Mouse (Mus musculus) midbrain, embryonic 11.5 days (tissue): ENCODE data around the gene Sgip1. TPM values are rescaled to one million over a fixed set of nuclear protein-coding genes. Genes with fewer than 3 reads are reported as not detected.

Source experiments
- ATAC-seq: fragments of 200-750 bp; cut with Nextera tagmentation; 2 replicates; pipeline ENCODE4 v1.8.0; 2017; ENCODE audit warnings: moderate TSS enrichment, moderate library complexity; ENCODE audit not compliant: low FRiP score
- DNase-seq: peaks from one replicate; pipeline ENCODE4 v3.0.0; 2015; ENCODE audit warnings: low spot score; ENCODE audit errors: missing footprints
- H3K27ac ChIP-seq: fragments of 300-500 bp; sonication (generic); 2 replicates; pipeline ENCODE4 v1.5.1; 2014; ENCODE audit warnings: low read depth, low read length
- H3K27me3 ChIP-seq: fragments of 300-500 bp; sonication (generic); 2 replicates; pipeline ENCODE4 v1.6.1; 2014; ENCODE audit warnings: mild to moderate bottlenecking, low read length, moderate library complexity, mixed read lengths; ENCODE audit not compliant: control insufficient read depth, insufficient read depth
- H3K36me3 ChIP-seq: fragments of 300-500 bp; sonication (generic); 2 replicates; pipeline ENCODE4 v1.6.1; 2014; ENCODE audit warnings: mild to moderate bottlenecking, low read length, moderate library complexity, mixed read lengths; ENCODE audit not compliant: control insufficient read depth, insufficient read depth
- H3K4me1 ChIP-seq: fragments of 300-500 bp; sonication (generic); 2 replicates; pipeline ENCODE4 v1.6.1; 2014; ENCODE audit warnings: low read length; ENCODE audit not compliant: control insufficient read depth, insufficient read depth
- H3K4me2 ChIP-seq: fragments of 300-500 bp; sonication (generic); 2 replicates; pipeline ENCODE4 v1.6.1; 2014; ENCODE audit warnings: mild to moderate bottlenecking, moderate library complexity
- H3K4me3 ChIP-seq: fragments of 300-500 bp; sonication (generic); 2 replicates; pipeline ENCODE4 v1.5.1; 2014; ENCODE audit warnings: low read depth, low read length
- H3K9ac ChIP-seq: fragments of 300-500 bp; sonication (generic); 2 replicates; pipeline ENCODE4 v1.6.1; 2014; ENCODE audit warnings: low read length
- H3K9me3 ChIP-seq: fragments of 300-500 bp; sonication (generic); 2 replicates; pipeline ENCODE4 v1.6.1; 2016; ENCODE audit warnings: low read length; ENCODE audit not compliant: control insufficient read depth
- WGBS: fragments of 180-500 bp; shearing (Covaris S2); extraction: QIAGEN DNeasy Blood & Tissue Kit; methylation state at CpG from one replicate; pipeline ENCODE4 v1.1.7; 2014; 5-methylcytosine and 5-hydroxymethylcytosine counted together
- polyA plus RNA-seq: library from polyadenylated mRNA; unstranded; fragments of >200 nt; fragmentation: Nextera tagmentation; extraction: Ambion mirVana; gene quantifications from 2 replicates; pipeline ENCODE4 v1.2.1, GENCODE M21; 2014

Gene Sgip1
- polyA plus RNA-seq, 1 experiment from 2014 or later = 14.4 TPM

- no peaks in the 10 kb centered on the region for H3K36me3 ChIP-seq
- ATAC-seq (no peak), DNase-seq (no peak)
- H3K4me2 ChIP-seq = no peak overlapping the region
- H3K27me3 ChIP-seq = no peaks in the 10 kb centered on the region
- H3K4me3 ChIP-seq = no peak overlapping the region
- no peak overlapping the region for H3K27ac ChIP-seq
- H3K9ac ChIP-seq = no peak overlapping the region
- H3K9me3 ChIP-seq = no peaks in the 10 kb centered on the region
- no peaks in the 10 kb centered on the region for H3K4me1 ChIP-seq
- 87% methylated on average over 3 of the region's 3 CpGs for WGBS
Measured at GRCm38 (mm10) chr4:102730976-102731375, 10.1 kb upstream of the Sgip1 start.

- H3K27me3 ChIP-seq = no peaks in the 10 kb centered on the region
- no peak overlapping the region for H3K4me3 ChIP-seq
- 52% methylated on average over 9 of the region's 9 CpGs for WGBS
- no peak overlapping the region for H3K4me2 ChIP-seq
- no peaks in the 10 kb centered on the region for H3K4me1 ChIP-seq
- H3K27ac ChIP-seq = no peak overlapping the region
- ATAC-seq = peak; percentile 61; the same call in 1 of the 2 replicates
- no peaks in the 10 kb centered on the region for H3K9me3 ChIP-seq
- H3K36me3 ChIP-seq = no peaks in the 10 kb centered on the region
- DNase-seq = peak; percentile 85
- H3K9ac ChIP-seq = no peak overlapping the region
Measured at GRCm38 (mm10) chr4:102734022-102734657, 7.0 kb upstream of the Sgip1 start.

DNA sequence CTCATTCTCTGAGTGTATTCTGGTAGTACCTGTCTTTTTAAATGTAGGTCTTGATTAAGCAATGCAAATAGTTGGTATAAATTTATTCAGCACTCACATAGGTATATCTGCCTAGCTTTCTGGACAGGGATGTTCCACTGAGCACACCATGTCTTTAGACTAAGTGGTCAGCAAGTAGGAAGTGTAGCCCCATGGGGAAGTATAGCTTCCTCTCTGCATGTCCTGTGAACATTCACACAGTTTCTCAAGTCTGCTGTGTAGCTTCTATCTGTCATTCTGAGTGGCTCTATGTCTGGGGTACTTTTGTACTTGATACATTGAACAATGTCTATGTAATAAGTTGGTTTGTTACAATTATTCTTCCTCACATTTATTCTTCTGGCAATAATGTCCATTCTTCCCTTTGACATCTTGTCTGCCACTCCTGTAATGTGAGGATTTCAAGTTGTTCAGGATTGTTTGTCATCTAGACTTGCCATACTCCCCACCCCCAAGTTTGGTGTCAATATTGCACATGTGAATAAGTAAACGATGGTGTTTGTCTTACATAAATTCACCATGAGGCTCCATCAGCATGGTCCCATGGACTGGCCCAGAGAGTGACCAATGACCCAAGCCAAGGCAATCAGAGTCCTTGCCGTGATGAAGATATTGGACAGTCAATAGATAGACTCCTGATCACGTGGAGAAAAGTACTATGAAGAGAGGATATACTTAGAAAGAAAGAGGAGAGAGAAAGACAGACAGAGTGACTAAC lies 12.4 kb downstream of the Sgip1 start:
- Histone ChIP-seq H3K4me2 (no peak overlapping the region), H3K4me3 (no peak overlapping the region), H3K27me3 (no peaks in the 10 kb centered on the region), H3K9me3 (no peaks in the 10 kb centered on the region), H3K36me3 (no peaks in the 10 kb centered on the region), H3K9ac (no peak overlapping the region), H3K4me1 (no peaks in the 10 kb centered on the region), H3K27ac (no peak overlapping the region)
- ATAC-seq (no peak), DNase-seq (no peak)
- 74% methylated on average over 3 of the region's 3 CpGs for WGBS

GRCm38 (mm10) chr4:102759095-102759890 lies 18.2 kb downstream of the Sgip1 start:
- H3K9me3 ChIP-seq = no peaks in the 10 kb centered on the region
- H3K9ac ChIP-seq = peak overlapping the region; percentile 70
- no peaks in the 10 kb centered on the region for H3K27me3 ChIP-seq
- DNase-seq (peak; percentile 96), ATAC-seq (peak; percentile 74)
- peak overlapping the region; percentile 81 for H3K4me2 ChIP-seq
- H3K4me1 ChIP-seq = no peaks in the 10 kb centered on the region
- no peaks in the 10 kb centered on the region for H3K36me3 ChIP-seq
- H3K4me3 ChIP-seq = peak overlapping the region; percentile 49
- H3K27ac ChIP-seq = peak overlapping the region; percentile 63
- under 1% methylated on average over 41 of the region's 41 CpGs for WGBS

GRCm38 (mm10) chr4:102760042-102760821 lies 19.1 kb downstream of the Sgip1 start:
- no peaks in the 10 kb centered on the region for H3K9me3 ChIP-seq
- no peaks in the 10 kb centered on the region for H3K36me3 ChIP-seq
- 1% methylated on average over 25 of the region's 25 CpGs for WGBS
- H3K4me3 ChIP-seq = peak overlapping the region; percentile 49
- DNase-seq = peak; percentile 97
- no peaks in the 10 kb centered on the region for H3K4me1 ChIP-seq
- H3K27ac ChIP-seq = peak overlapping the region; percentile 63
- peak; percentile 98 for ATAC-seq
- no peaks in the 10 kb centered on the region for H3K27me3 ChIP-seq
- peak overlapping the region; percentile 81 for H3K4me2 ChIP-seq
- peak overlapping the region; percentile 70 for H3K9ac ChIP-seq

DNA sequence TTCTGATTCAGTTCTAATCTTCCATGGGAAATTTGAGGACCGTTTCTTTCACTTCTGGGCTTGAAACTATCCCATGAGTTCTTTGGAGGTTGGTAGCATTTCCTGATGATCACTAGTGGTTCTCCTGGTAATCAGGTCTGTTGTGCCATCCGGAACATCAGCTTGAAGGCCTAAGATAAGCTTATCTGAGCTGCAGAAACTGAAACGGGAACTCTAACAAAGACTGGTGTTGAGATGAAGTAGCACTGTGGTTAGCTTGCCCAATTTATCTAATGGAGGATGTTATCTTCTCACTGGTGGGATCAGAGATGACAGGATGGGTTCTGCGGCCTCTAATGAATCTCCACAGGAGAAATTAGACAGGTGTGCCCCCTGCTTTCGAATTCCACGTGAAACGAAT lies 21.0 kb downstream of the Sgip1 start:
- 86% methylated on average over 7 of the region's 7 CpGs for WGBS
- H3K9ac ChIP-seq = no peak overlapping the region

DNA sequence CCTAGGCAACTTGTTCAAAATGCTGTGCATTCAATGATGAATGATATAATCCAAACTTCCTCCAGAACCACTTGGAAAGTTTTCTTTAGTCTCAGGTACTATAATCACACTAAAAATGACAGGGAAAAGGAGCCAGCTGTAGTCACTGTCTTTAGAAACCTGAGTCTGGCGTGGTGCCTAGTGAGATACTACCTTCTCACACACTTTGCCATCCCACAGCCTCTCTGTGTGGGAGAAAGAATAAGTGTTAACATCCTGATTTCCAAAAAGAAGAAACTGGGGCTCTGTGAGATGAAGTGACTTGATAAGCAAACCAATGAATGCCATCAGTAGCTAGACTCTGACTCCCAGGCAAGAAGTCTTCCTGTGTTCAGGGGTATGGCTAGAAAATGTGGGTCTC lies 28.0 kb downstream of the Sgip1 start:
- H3K36me3 ChIP-seq = no peaks in the 10 kb centered on the region
- H3K4me1 ChIP-seq = no peaks in the 10 kb centered on the region
- WGBS = 79% methylated on average over 1 of the region's 1 CpGs

More for the DNA sequence above, 21.0 kb downstream of the Sgip1 start:
- ATAC-seq (no peak), DNase-seq (no peak)
- Histone ChIP-seq H3K9me3 (no peaks in the 10 kb centered on the region), H3K36me3 (no peaks in the 10 kb centered on the region), H3K4me3 (no peak overlapping the region), H3K27ac (no peak overlapping the region), H3K4me2 (peak overlapping the region; percentile 12; the same call in 1 of the 2 replicates), H3K27me3 (no peaks in the 10 kb centered on the region), H3K4me1 (no peaks in the 10 kb centered on the region)

GRCm38 (mm10) chr4:102769936-102770335 lies 28.8 kb downstream of the Sgip1 start:
- no peak for DNase-seq
- WGBS = 93% methylated on average over 6 of the region's 6 CpGs
- Histone ChIP-seq H3K9ac (no peak overlapping the region), H3K4me2 (no peak overlapping the region), H3K4me3 (no peak overlapping the region), H3K9me3 (no peaks in the 10 kb centered on the region), H3K36me3 (no peaks in the 10 kb centered on the region), H3K4me1 (no peaks in the 10 kb centered on the region), H3K27ac (no peak overlapping the region), H3K27me3 (no peaks in the 10 kb centered on the region)
- ATAC-seq = no peak

More for the DNA sequence above, 28.0 kb downstream of the Sgip1 start:
- no peaks in the 10 kb centered on the region for H3K9me3 ChIP-seq
- no peak overlapping the region for H3K4me3 ChIP-seq
- no peak for ATAC-seq
- no peak overlapping the region for H3K4me2 ChIP-seq
- no peaks in the 10 kb centered on the region for H3K27me3 ChIP-seq
- DNase-seq = no peak
- no peak overlapping the region for H3K27ac ChIP-seq
- no peak overlapping the region for H3K9ac ChIP-seq
